Mouse (Mus musculus) neural tube, embryonic 15.5 days (tissue): ENCODE measurements around the gene Olfr1394. TPM values are rescaled to one million over a fixed set of nuclear protein-coding genes. Genes with fewer than 3 reads are reported as not detected.

Experiments used
- ATAC-seq: fragments of 200-750 bp; cut with Nextera tagmentation; 2 replicates; pipeline ENCODE4 v1.8.0; 2017; ENCODE audit warnings: mild to moderate bottlenecking, moderate TSS enrichment, moderate library complexity; ENCODE audit not compliant: low FRiP score
- H3K27ac ChIP-seq: fragments of 300-500 bp; sonication (generic); replicated peaks from 2 replicates; pipeline ENCODE4 v1.5.1; 2015; ENCODE audit warnings: mild to moderate bottlenecking, inconsistent platforms
- H3K27me3 ChIP-seq: fragments of 300-500 bp; sonication (generic); replicated peaks from 2 replicates; pipeline ENCODE4 v1.6.1; 2015; ENCODE audit warnings: inconsistent platforms
- H3K36me3 ChIP-seq: fragments of 300-500 bp; sonication (generic); 2 replicates; pipeline ENCODE4 v1.6.1; 2015; ENCODE audit warnings: inconsistent platforms
- H3K4me1 ChIP-seq: fragments of 300-500 bp; sonication (generic); 2 replicates; pipeline ENCODE4 v1.6.1; 2015; ENCODE audit warnings: inconsistent platforms
- H3K4me2 ChIP-seq: fragments of 300-500 bp; sonication (generic); 2 replicates; pipeline ENCODE4 v1.6.1; 2015; ENCODE audit warnings: inconsistent platforms, mild to moderate bottlenecking, moderate library complexity
- H3K4me3 ChIP-seq: fragments of 300-500 bp; sonication (generic); replicated peaks from 2 replicates; pipeline ENCODE4 v1.5.1; 2015; ENCODE audit warnings: mild to moderate bottlenecking, inconsistent platforms
- H3K9ac ChIP-seq: fragments of 300-500 bp; sonication (generic); replicated peaks from 2 replicates; pipeline ENCODE4 v1.6.1; 2015; ENCODE audit warnings: mild to moderate bottlenecking, inconsistent platforms
- H3K9me3 ChIP-seq: fragments of 300-500 bp; sonication (generic); replicated peaks from 2 replicates; pipeline ENCODE4 v1.6.1; 2016; ENCODE audit warnings: inconsistent platforms
- WGBS: fragments of 180-500 bp; shearing (Covaris S2); methylation state at CpG from one replicate; pipeline ENCODE4 v1.1.7; 2015; ENCODE audit warnings: mixed read lengths; 5-methylcytosine and 5-hydroxymethylcytosine counted together
- polyA plus RNA-seq: library from polyadenylated mRNA; unstranded; fragments of >200 nt; fragmentation: Nextera tagmentation; extraction: Ambion mirVana; gene quantifications from 2 replicates; pipeline ENCODE4 v1.2.1, GENCODE M21; 2015

The Olfr1394 gene
- polyA plus RNA-seq: not detected in 2 replicates

- Histone ChIP-seq H3K27ac (no peak within 1 kb of the TSS), H3K9me3 (no peaks in the 10 kb centered on the region), H3K27me3 (no peaks in the 10 kb centered on the region), H3K9ac (no peak within 1 kb of the TSS), H3K4me3 (no peak within 1 kb of the TSS), H3K4me2 (no peak within 1 kb of the TSS), H3K36me3 (no peaks in the 10 kb centered on the region), H3K4me1 (no peaks in the 10 kb centered on the region)
- no peak for ATAC-seq
- 88% methylated on average over 1 of the region's 1 CpGs for WGBS
These were observed at the start of gene Olfr1394 for GRCm38 (mm10) chr11:49154077-49154476. Gene Olfr1394, plus strand, starts transcription at chr11:49154377.

GRCm38 (mm10) chr11:49105752-49106151 is 48.4 kb upstream of the Olfr1394 start:
- ATAC-seq: no peak
- WGBS: 83% methylated on average over 1 of the region's 1 CpGs

GRCm38 (mm10) chr11:49107650-49108537 is 46.3 kb upstream of the Olfr1394 start:
- ATAC-seq: no peak
- 79% methylated on average over 10 of the region's 10 CpGs for WGBS
- no peaks in the 10 kb centered on the region for H3K9me3 ChIP-seq
- H3K9ac ChIP-seq: no peak overlapping the region
- no peaks in the 10 kb centered on the region for H3K36me3 ChIP-seq
- no peak overlapping the region for H3K27ac ChIP-seq
- H3K4me2 ChIP-seq: no peak overlapping the region
- H3K4me3 ChIP-seq: no peak overlapping the region
- H3K4me1 ChIP-seq: no peaks in the 10 kb centered on the region
- H3K27me3 ChIP-seq: no peaks in the 10 kb centered on the region

More at GRCm38 (mm10) chr11:49105752-49106151, 48.4 kb upstream of the Olfr1394 start:
- H3K27ac ChIP-seq: no peak overlapping the region
- no peak overlapping the region for H3K4me2 ChIP-seq
- no peak overlapping the region for H3K9ac ChIP-seq
- no peaks in the 10 kb centered on the region for H3K36me3 ChIP-seq
- H3K4me3 ChIP-seq: no peak overlapping the region
- no peaks in the 10 kb centered on the region for H3K9me3 ChIP-seq
- H3K27me3 ChIP-seq: no peaks in the 10 kb centered on the region
- no peaks in the 10 kb centered on the region for H3K4me1 ChIP-seq

GRCm38 (mm10) chr11:49108833-49109232 is 45.3 kb upstream of the Olfr1394 start:
- Histone ChIP-seq H3K9me3 (no peaks in the 10 kb centered on the region), H3K27ac (no peak overlapping the region), H3K9ac (no peak overlapping the region), H3K36me3 (no peaks in the 10 kb centered on the region), H3K4me3 (no peak overlapping the region), H3K27me3 (no peaks in the 10 kb centered on the region), H3K4me1 (no peaks in the 10 kb centered on the region), H3K4me2 (no peak overlapping the region)
- ATAC-seq: no peak
- WGBS: 39% methylated on average over 1 of the region's 1 CpGs

- ATAC-seq: no peak
- H3K9ac ChIP-seq: no peak overlapping the region
- no peaks in the 10 kb centered on the region for H3K27me3 ChIP-seq
- H3K36me3 ChIP-seq: no peaks in the 10 kb centered on the region
- no peak overlapping the region for H3K4me3 ChIP-seq
- H3K4me2 ChIP-seq: no peak overlapping the region
- no peak overlapping the region for H3K27ac ChIP-seq
- H3K4me1 ChIP-seq: no peaks in the 10 kb centered on the region
- no peaks in the 10 kb centered on the region for H3K9me3 ChIP-seq
- WGBS: 71% methylated on average over 1 of the region's 1 CpGs
These were observed 43.2 kb upstream of the Olfr1394 start for GRCm38 (mm10) chr11:49111000-49111399.

- Histone ChIP-seq H3K4me2 (no peak overlapping the region), H3K9ac (no peak overlapping the region), H3K4me3 (no peak overlapping the region), H3K9me3 (no peaks in the 10 kb centered on the region), H3K27ac (no peak overlapping the region), H3K27me3 (no peaks in the 10 kb centered on the region), H3K4me1 (no peaks in the 10 kb centered on the region), H3K36me3 (no peaks in the 10 kb centered on the region)
- 86% methylated on average over 6 of the region's 6 CpGs for WGBS
- no peak for ATAC-seq
These were observed 41.5 kb upstream of the Olfr1394 start for GRCm38 (mm10) chr11:49112624-49113219.

- no peak for ATAC-seq
- H3K36me3 ChIP-seq: no peaks in the 10 kb centered on the region
- H3K27me3 ChIP-seq: no peaks in the 10 kb centered on the region
- no peak overlapping the region for H3K9ac ChIP-seq
- 85% methylated on average over 2 of the region's 2 CpGs for WGBS
- H3K4me1 ChIP-seq: no peaks in the 10 kb centered on the region
- H3K27ac ChIP-seq: no peak overlapping the region
- no peak overlapping the region for H3K4me2 ChIP-seq
- no peaks in the 10 kb centered on the region for H3K9me3 ChIP-seq
- H3K4me3 ChIP-seq: no peak overlapping the region
These were observed 40.0 kb upstream of the Olfr1394 start for GRCm38 (mm10) chr11:49114158-49114557.

GRCm38 (mm10) chr11:49114774-49115173 is 39.4 kb upstream of the Olfr1394 start, which contains the start of gene Olfr1396:
Gene Olfr1396, minus strand, starts transcription at chr11:49114874.
- H3K27ac ChIP-seq: no peak within 1 kb of the TSS
- no peak within 1 kb of the TSS for H3K4me2 ChIP-seq
- no peaks in the 10 kb centered on the region for H3K9me3 ChIP-seq
- H3K27me3 ChIP-seq: no peaks in the 10 kb centered on the region
- H3K9ac ChIP-seq: no peak within 1 kb of the TSS
- ATAC-seq: no peak
- H3K4me1 ChIP-seq: no peaks in the 10 kb centered on the region
- H3K4me3 ChIP-seq: no peak within 1 kb of the TSS
- no peaks in the 10 kb centered on the region for H3K36me3 ChIP-seq

GRCm38 (mm10) chr11:49119635-49120034 is 34.5 kb upstream of the Olfr1394 start:
- no peaks in the 10 kb centered on the region for H3K27me3 ChIP-seq
- no peaks in the 10 kb centered on the region for H3K9me3 ChIP-seq
- H3K36me3 ChIP-seq: no peaks in the 10 kb centered on the region
- ATAC-seq: no peak
- H3K4me3 ChIP-seq: no peak overlapping the region
- no peak overlapping the region for H3K27ac ChIP-seq
- H3K4me2 ChIP-seq: no peak overlapping the region
- WGBS: 87% methylated on average over 3 of the region's 3 CpGs
- H3K4me1 ChIP-seq: no peaks in the 10 kb centered on the region
- no peak overlapping the region for H3K9ac ChIP-seq

GRCm38 (mm10) chr11:49124169-49124568 is 30.0 kb upstream of the Olfr1394 start:
- Histone ChIP-seq H3K4me1 (no peaks in the 10 kb centered on the region), H3K4me2 (no peak overlapping the region), H3K27ac (no peak overlapping the region), H3K9ac (no peak overlapping the region), H3K4me3 (no peak overlapping the region), H3K27me3 (no peaks in the 10 kb centered on the region), H3K36me3 (no peaks in the 10 kb centered on the region), H3K9me3 (no peaks in the 10 kb centered on the region)
- WGBS: 89% methylated on average over 2 of the region's 2 CpGs
- ATAC-seq: no peak

GRCm38 (mm10) chr11:49141974-49142373 is 12.2 kb upstream of the Olfr1394 start, which contains the start of gene Olfr1395:
Gene Olfr1395, plus strand, starts transcription at chr11:49142274.
- no peak for ATAC-seq
- Histone ChIP-seq H3K9me3 (no peaks in the 10 kb centered on the region), H3K27me3 (no peaks in the 10 kb centered on the region), H3K4me2 (no peak within 1 kb of the TSS), H3K4me3 (no peak within 1 kb of the TSS), H3K36me3 (no peaks in the 10 kb centered on the region), H3K9ac (no peak within 1 kb of the TSS), H3K27ac (no peak within 1 kb of the TSS), H3K4me1 (no peaks in the 10 kb centered on the region)
- WGBS: 91% methylated on average over 6 of the region's 6 CpGs
